Mouse (Mus musculus): ENCODE data around the gene Hmcn1.

- no peak for TF ChIP-seq CTCF (IDR thresholded peaks at IDR 0.05; ENCODE audit: insufficient read depth, low read depth, low read length)
- no peak for TF ChIP-seq POLR2A (IDR thresholded peaks at IDR 0.05; ENCODE audit: insufficient read depth, low read depth, low read length)
Measured at GRCm38 (mm10) chr1:150573407-150573806, 419.8 kb downstream of the Hmcn1 start.
